Mouse (Mus musculus): Measurements from ENCODE around the gene Ubc. TPM values are rescaled to one million over a fixed set of nuclear protein-coding genes. Genes with fewer than 3 reads are reported as not detected.
"Not testable (repeated sequence)": the region's sequence is repeated elsewhere in the genome, so short reads cannot be mapped to it uniquely, and the experiment has no call there.

Ubc gene
- total RNA-seq, 2 experiments from 2014 or later = 172 to 293 TPM

DNA sequence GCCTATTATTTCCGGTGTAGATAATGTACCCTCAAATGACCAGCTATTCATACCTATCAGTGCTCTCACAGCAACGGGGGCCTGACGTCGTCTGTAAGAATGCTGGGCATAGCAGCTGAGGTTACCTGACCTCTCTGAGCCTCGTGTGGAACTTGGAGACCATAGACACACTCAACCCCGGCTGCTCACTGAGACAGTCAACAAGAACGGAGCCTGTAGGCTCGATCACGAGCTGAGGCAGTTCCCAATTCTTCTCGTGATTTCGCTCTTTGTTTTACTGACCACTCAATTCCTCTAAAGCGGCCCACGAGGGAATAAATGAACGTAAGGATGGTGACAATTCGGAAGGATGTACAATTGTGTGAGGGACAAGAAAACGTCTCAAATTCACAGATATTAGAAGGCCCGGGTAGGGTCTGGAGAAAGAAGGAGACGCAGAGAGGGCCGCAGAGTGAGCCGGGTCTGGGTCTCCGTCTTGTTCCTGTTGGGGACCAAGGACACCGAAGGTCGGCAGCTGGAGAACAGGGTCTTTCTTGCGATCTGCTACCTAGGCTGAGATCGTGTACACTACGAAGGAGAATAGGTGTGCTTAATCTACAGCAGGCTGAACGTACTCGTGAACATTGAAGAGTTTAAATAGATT lies 15.0 kb upstream of the Ubc start:
- ATAC-seq (replicated peaks; ENCODE audit: poor library complexity) = peak; percentile 28

GRCm38 (mm10) chr5:125404536-125404902 lies 14.5 kb upstream of the Ubc start:
- ATAC-seq (replicated peaks; ENCODE audit: poor library complexity) = no peak

- peak; percentile 12; the same call in 1 of the 2 replicates for ATAC-seq (replicated peaks; ENCODE audit: poor library complexity)
Measured at GRCm38 (mm10) chr5:125403481-125404465, 13.8 kb upstream of the Ubc start.

DNA sequence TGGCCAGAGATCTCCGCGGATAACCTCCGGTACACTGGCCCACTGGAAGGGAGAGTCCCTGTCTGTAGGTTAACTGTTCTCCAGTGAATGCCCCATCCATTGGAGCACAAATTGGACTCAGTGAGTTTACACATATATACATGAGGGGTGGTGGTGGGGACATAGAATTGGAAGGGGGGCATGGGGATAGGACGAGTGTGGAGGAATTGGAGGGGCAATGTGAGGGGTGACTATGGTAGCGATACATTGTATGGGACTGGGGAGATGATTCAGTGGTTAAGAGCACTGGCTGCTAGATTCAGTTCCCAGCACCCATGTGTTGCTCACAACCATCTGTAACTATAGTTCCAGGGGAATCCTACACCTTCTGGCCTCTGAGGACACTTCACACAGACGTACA lies 13.0 kb upstream of the Ubc start:
- no peak for ATAC-seq (replicated peaks; ENCODE audit: poor library complexity)

DNA sequence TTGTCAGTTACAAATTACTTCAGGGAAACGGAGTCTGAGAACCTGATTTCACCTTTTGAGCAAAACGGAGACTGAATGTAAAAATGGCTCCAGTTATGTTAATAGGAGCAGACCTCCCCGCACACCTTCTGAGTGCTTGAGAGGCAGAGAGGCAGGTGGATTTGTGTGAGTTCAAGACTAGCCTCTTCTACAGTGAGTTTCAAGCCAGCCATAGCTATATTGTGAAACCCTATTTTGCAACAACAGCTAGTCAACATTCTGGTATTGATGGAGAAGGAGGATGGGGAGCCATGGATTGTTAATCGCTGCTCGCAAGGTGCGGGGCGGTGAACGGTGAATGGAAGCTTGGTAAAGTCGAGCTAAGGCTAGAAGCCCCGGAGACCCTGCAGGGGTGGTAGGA lies 12.5 kb upstream of the Ubc start:
- ATAC-seq (replicated peaks; ENCODE audit: poor library complexity) = no peak

GRCm38 (mm10) chr5:125400903-125401302 lies 10.9 kb upstream of the Ubc start:
- ATAC-seq (replicated peaks; ENCODE audit: poor library complexity) = no peak

- ATAC-seq (replicated peaks; ENCODE audit: poor library complexity) = no peak
Measured at GRCm38 (mm10) chr5:125395008-125395407, 5.0 kb upstream of the Ubc start.

DNA sequence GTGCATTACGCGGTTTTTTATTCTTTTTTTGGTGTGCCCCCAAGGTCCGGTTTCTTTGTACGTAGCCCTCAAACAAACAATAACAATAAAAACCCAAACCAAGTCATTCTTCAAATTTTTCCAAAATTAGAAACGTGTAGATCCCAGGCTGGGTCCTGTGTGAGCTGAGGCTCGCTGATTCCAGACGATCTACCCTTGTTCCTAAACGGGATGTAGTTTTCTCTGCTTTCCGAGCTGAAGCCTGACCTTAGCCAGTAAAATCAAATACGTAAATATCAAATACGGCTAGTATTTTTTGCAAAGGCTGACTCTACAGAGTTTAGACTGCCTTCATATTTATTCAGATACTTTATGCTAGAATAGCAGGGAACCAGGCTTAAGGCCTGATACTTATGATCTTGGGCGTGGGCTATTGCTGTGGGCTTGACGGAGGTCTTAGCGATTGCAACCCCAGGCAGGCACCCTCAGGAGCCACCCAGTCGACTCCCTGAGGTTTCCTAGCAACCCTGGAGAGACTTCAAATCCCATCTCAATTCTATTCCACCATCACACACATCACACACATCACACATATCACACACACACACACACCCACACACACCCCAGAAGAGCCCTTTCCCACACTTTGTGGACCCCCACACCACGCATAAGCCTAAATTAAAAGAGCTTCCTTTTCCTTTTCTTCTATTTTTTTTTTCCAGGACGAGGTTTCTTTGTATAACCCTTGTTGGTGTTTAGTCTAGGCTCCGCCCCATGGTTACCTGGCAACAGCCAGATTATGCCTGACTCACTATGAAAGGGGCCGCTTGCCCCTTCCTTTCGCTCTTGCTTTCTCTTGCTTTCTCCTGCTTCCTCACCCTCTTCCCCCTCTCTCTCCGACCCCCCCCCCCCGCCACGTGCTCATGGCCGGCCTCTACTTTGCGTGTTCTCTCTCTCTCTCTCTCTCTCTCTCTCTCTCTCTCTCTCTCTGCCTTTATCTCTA lies 3.9 kb upstream of the Ubc start:
- peak; percentile 23 for ATAC-seq (replicated peaks; ENCODE audit: poor library complexity)

DNA sequence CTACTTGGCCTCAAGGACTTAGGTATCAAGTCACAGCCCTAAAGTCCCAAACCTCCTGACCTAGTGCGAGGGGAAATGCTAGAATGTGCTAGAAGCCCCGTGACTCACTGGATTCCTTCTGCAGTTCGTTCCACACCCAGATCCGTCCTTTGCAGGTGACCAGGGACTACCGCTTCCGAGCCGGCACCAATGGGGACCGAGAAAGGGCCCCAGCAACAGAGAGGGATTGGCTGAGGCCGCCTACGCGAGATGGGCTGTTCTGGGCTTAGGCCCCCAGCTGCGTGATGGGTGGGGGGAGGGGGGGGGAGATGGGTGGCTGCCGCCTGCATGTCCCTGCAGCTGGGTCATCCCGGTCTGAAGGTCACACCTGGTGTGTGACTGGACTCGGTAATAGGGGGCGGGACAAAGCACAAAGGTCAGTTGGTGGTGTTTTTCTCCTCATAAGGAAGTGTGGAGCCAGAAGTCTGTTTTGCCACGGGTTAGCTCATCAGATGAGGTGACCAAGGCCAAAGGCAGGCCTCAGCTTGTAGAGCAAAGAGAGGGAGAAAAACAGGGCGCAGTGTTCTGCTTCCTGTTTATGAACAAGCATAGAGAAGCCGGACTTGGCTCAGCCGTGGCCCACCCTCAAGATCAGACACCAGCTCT lies 3.1 kb upstream of the Ubc start:
- ATAC-seq (replicated peaks; ENCODE audit: poor library complexity) = peak; percentile 61

DNA sequence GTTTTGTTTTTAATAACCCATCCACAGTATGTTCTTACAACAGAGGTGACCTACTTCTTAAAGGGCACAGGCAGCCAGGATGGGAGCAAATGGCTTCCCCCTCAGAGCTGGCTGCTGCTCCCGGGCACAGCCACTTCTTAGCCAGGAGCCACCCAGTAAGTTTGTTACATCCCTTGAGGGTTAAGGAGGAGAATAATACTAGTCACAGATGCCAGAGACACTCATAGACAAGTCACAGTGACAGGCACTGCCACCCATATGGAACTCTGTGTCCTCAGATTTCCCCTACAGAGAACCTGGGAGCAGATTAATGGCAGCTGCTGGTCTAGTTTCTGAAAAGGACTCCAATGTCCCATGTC lies 2.6 kb upstream of the Ubc start:
- no peak for ATAC-seq (replicated peaks; ENCODE audit: poor library complexity)

- not testable (repeated sequence) for ATAC-seq (replicated peaks; ENCODE audit: poor library complexity)
Measured at GRCm38 (mm10) chr5:125392176-125392575, 2.2 kb upstream of the Ubc start.

- no peak for ATAC-seq (replicated peaks; ENCODE audit: poor library complexity)
Measured at GRCm38 (mm10) chr5:125391609-125392008, 1.6 kb upstream of the Ubc start.

DNA sequence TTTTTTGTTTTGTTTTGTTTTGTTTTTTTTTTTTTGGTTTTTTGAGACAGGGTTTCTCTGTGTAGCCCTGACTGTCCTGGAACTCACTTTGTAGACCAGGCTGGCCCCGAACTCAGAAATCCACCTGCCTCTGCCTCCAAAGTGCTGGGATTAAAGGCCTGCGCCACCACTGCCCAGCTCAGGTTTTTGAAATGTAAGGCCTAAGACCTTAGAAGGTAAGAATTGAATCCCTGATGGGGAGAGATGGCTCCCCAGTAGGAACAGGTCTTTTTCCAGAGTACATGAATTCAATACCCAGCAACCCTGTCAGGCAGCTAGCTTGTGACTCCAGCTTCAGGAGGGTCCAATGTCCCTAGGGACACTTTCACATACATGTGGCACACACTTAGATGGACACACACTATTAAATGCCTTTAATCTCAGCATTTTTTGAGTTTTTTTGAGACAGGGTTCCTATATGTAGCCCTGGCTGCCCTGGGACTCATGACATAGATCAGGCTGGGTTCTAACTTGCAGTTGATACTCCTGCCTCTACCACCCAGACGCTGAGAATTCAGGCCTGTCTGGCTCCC lies 990 bp upstream of the Ubc start:
- no peak for ATAC-seq (replicated peaks; ENCODE audit: poor library complexity)

DNA sequence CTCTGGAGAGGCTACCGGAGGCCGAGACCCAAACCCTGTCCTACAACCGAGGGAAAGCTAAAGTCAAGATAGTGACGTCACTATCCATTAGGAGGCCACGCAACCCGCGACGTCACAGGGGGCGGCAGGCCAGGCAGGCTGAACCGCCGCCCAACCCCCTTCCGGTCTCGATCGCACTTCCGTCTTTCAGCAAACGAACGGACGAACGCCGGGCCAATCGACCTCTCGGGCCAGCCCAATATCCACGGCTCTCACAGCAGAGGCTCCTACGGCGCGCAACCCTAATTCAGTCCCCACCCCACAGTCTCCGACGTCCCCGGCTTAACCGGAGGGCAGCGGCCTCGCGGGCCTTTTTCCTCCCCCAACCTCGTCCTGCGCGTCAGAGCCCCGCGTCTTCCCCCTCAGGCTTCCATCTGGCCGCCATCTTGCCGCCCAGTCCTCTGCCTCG lies 847 bp downstream of the Ubc start, which contains the start of gene Gm10382:
Gm10382 (plus strand) TSS at position 192 of the 448 bp plus-strand sequence.
- peak; percentile 49 for ATAC-seq (replicated peaks; ENCODE audit: poor library complexity)

GRCm38 (mm10) chr5:125388358-125389092 lies 1.5 kb downstream of the Ubc start:
- ATAC-seq (replicated peaks; ENCODE audit: poor library complexity) = no peak

- ATAC-seq (replicated peaks; ENCODE audit: poor library complexity) = not testable (repeated sequence)
Measured at GRCm38 (mm10) chr5:125387295-125387694, 2.7 kb downstream of the Ubc start.

DNA sequence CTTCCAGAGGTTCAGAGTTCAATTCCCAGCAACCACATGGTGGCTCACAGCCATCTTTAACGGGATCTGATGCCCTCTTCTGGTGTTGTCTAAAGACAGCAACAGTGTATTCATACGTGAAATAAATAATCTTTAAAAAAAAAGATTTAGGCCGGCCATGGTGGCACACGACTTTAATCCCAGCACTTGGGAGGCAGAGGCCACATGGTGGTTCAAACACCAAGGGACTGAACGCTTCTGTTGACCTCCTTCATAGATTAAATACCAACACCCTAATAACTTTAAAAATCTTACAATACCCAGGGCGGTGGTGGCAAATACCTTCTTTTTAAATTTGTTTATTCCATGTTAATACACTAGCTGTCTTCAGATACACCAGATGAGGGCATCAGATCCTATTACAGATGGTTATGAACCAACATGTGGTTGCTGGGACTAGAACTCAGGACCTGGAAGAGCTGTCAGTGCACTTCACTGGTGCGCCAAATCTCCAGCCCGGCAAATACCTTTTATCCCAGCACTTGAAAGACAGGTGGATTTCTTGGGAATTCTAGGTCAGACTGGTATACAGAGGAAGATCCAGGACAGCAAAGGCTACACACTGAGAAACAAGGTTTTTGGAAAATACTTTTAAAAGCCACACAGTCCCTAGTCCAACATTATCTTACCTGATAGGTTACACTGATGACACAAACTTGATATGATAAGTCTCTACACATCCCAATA lies 4.6 kb downstream of the Ubc start:
- ATAC-seq (replicated peaks; ENCODE audit: poor library complexity) = no peak

DNA sequence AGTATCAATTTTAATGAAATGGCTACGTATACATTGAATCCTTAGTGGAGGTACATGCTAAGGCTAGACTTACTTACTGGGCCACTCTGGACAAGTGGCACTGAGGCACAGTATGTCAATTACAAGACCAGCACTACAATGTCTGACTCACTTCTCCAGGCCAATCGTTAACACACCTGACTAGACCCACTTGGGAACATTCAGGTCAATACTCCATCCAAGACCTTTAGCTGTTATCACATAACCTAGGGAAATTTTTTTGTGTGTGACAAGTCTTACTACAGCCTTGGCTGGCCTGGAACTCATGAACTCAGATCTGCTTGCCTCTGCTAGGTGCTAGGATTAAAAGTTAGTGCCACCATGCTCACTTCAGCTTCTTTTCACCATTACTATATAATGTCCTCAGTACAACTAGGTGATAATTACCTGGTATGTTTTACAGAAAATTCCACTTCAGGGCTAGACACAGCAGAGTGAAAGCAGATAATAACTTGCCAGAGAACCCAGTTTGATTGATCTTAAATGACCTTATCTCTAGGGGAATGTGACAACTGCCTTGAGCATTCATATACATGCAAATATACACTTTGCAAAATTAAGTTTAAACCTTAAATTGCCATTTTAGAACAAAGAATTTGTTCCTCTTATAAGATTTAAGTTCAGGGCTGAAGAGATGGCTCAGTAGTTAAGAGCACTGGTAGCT lies 5.3 kb downstream of the Ubc start:
- ATAC-seq (replicated peaks; ENCODE audit: poor library complexity) = no peak
